ENCODE assay signal across 23 mouse cellular contexts in the genomic region with DNA sequence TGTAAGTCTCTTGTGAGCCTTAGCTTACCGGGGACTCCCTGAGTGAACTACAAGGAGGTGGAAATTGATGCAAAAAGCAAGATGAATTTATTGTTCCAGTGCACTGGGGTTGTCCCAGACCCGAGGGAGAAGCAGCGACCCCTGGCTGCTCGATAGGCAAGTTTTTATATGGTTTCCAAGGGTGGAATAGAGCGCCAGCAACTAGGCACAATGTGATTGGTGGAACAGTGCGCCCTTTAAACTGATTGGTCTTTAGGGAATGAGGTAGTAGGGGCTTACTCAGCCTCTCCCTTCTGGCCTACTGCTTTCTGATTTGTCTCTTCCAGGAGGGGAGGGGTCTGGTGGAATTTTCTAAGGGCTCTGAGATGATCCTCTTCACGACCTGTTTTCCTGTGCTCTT. TPM values are rescaled to one million over a fixed set of nuclear protein-coding genes. Genes with fewer than 3 reads are reported as not detected.
DNase-seq lines count a peak whose midpoint lies in the region; ATAC-seq and TF ChIP-seq lines count a peak whose summit lies in the region.
"Had no signal": no experiment of that assay in that cellular context is flagged by ENCODE, and none has a peak within 500 bp of the region (broad histone marks: within the 10 kb centered on the region; RNA-seq: fewer than 3 reads in every experiment).

No protein-coding gene starts in this region.

- H3K79me2 ChIP-seq in CH12.LX (replicated peaks; ENCODE audit: control insufficient read depth, extremely low read depth, insufficient read depth, poor library complexity, severe bottlenecking) = no peaks in the 10 kb centered on the region

- no peak for TF ChIP-seq EP300 in liver, embryonic 14.5 days (IDR thresholded peaks at IDR 0.05; ENCODE audit: low read depth)
- no peak for TF ChIP-seq EP300 in CH12.LX (IDR thresholded peaks at IDR 0.05; ENCODE audit: low read length)

- WGBS in liver, embryonic 14.5 days (ENCODE audit: insufficient replicate concordance) = 60% methylated on average over 7 of the region's 7 CpGs

- H3K4me1 ChIP-seq in liver, embryonic 14.5 days (replicated peaks; ENCODE audit: control insufficient read depth in 2 of 2, insufficient read depth in 2 of 2, low read length in 1 of 2) = no peaks in the 10 kb centered on the region; a peak in 1 of 4 replicates
- peaks cover 4 to 38% of the 10 kb centered on the region in 2 experiments; a peak in 3 of 4 replicates for H3K4me1 ChIP-seq in CH12.LX (ENCODE audit: control insufficient read depth in 1 of 2, insufficient read depth in 2 of 2)

- dilution Hi-C loops in CH12.LX (cut with MboI; ENCODE audit: extremely low pct_ligation_motif_present, extremely low pct_unique_long_range_greater_than_20kb, low sequenced_read_pairs) = no loop called here

- no peak for ATAC-seq in liver, embryonic 14.5 days (ENCODE audit: insufficient read depth)
- ATAC-seq: forebrain, embryonic 15.5 days; Patski had no signal

- no peak overlapping the region for H3K9ac ChIP-seq in liver, embryonic 14.5 days (replicated peaks)
- no peak overlapping the region for H3K9ac ChIP-seq in CH12.LX (ENCODE audit: insufficient read depth, low read depth)
- H3K9ac ChIP-seq: embryonic facial prominence, embryonic 12.5 days; forebrain, embryonic 15.5 days; heart, embryonic 15.5 days; hindbrain, embryonic 14.5 days had no signal

- no peak for TF ChIP-seq POLR2A in CH12.LX (IDR thresholded peaks at IDR 0.05; ENCODE audit: low read depth, low read length)

- DNase-seq in liver, embryonic 14.5 days (ENCODE audit: low read depth in 3 of 3, low spot score in 3 of 3) = no peak
- DNase-seq in liver (no peak), CH12.LX (ENCODE audit: extremely low read depth) (no peak), ES-CJ7 (ENCODE audit: low read depth, low spot score) (peak; percentile 88), WW6 (ENCODE audit: low read depth, low spot score) (peak; percentile 70)
- no peak for DNase-seq in cerebellum, postnatal 25 days
- no peak for DNase-seq in right cerebral cortex, postnatal 25 days
- DNase-seq: adrenal gland, postnatal 10 days; cerebellum, adult 11 months; cerebellum, adult 8-10 months; cerebellum, postnatal 14 days; gastrocnemius, postnatal 10 days; heart, adult 2 months; heart, postnatal 14 days; kidney, adult 18-20 months had no signal

- no peak overlapping the region for H3K27ac ChIP-seq in liver, embryonic 14.5 days
- no peak overlapping the region for H3K27ac ChIP-seq in CH12.LX (ENCODE audit: insufficient read depth, low read depth)
- H3K27ac ChIP-seq: embryonic facial prominence, embryonic 12.5 days; forebrain, embryonic 15.5 days; heart, adult 2 months; heart, embryonic 15.5 days; hindbrain, embryonic 10.5 days; hindbrain, embryonic 14.5 days had no signal

- no peaks in the 10 kb centered on the region; the same call in 1 of the 2 replicates for H3K27me3 ChIP-seq in liver, embryonic 14.5 days (ENCODE audit: control insufficient read depth, insufficient read depth, low read length)
- H3K27me3 ChIP-seq in CH12.LX (replicated peaks) = peaks cover 2% of the 10 kb centered on the region
- H3K27me3 ChIP-seq: Patski had no signal

- no peak overlapping the region for H3K4me2 ChIP-seq in liver, embryonic 14.5 days (ENCODE audit: low read depth)
- no peak overlapping the region for H3K4me2 ChIP-seq in CH12.LX (ENCODE audit: insufficient read depth, low read depth, poor library complexity, severe bottlenecking)
- H3K4me2 ChIP-seq: embryonic facial prominence, embryonic 12.5 days; forebrain, embryonic 15.5 days; heart, embryonic 11.5 days; heart, embryonic 15.5 days; hindbrain, embryonic 14.5 days had no signal

- no peak for TF ChIP-seq RAD21 in CH12.LX (IDR thresholded peaks at IDR 0.05; ENCODE audit: low read depth, low read length)

- in situ Hi-C loops in CH12.LX (cut with MboI; ENCODE audit: low pct_ligation_motif_present, low pct_unique_long_range_greater_than_20kb, low sequenced_read_pairs) = no loop called here

- 0 out of 2 replicates have a peak, but pooled peaks have one; percentile 23 for TF ChIP-seq CTCF in liver, embryonic 14.5 days (IDR thresholded peaks at IDR 0.05; ENCODE audit: low read depth)
- TF ChIP-seq CTCF in CH12.LX (conservative IDR thresholded peaks at IDR 0.05 in 1 of 2, IDR thresholded peaks at IDR 0.05 in 1 of 2; ENCODE audit: low read depth in 2 of 2, low read length in 2 of 2) = no peak; a peak in 1 of 4 replicates

- H3K9me3 ChIP-seq in liver, embryonic 14.5 days (ENCODE audit: control insufficient read depth, low read length) = no peaks in the 10 kb centered on the region
- H3K9me3 ChIP-seq in CH12.LX (replicated peaks; ENCODE audit: low read length) = no peaks in the 10 kb centered on the region
- H3K9me3 ChIP-seq: embryonic facial prominence, embryonic 12.5 days; forebrain, embryonic 15.5 days; heart, embryonic 15.5 days; hindbrain, embryonic 10.5 days had no signal

- no peak overlapping the region for H3K4me3 ChIP-seq in liver, embryonic 14.5 days (ENCODE audit: insufficient read depth in 1 of 2, low read depth in 2 of 2, low read length in 2 of 2)
- H3K4me3 ChIP-seq in CH12.LX (replicated peaks in 1 of 3; ENCODE audit: low read depth in 2 of 3, low read length in 2 of 3, poor library complexity in 1 of 3) = no peak overlapping the region
- H3K4me3 ChIP-seq: embryonic facial prominence, embryonic 12.5 days; forebrain, embryonic 15.5 days; heart, adult 2 months; heart, embryonic 15.5 days; hindbrain, embryonic 10.5 days had no signal

- H3K36me3 ChIP-seq in liver, embryonic 14.5 days (replicated peaks; ENCODE audit: control insufficient read depth, insufficient read depth, low read depth) = no peaks in the 10 kb centered on the region
- H3K36me3 ChIP-seq in CH12.LX (replicated peaks in 1 of 2; ENCODE audit: control insufficient read depth in 1 of 2, insufficient read depth in 1 of 2, low read length in 1 of 2) = no peaks in the 10 kb centered on the region
- H3K36me3 ChIP-seq: embryonic facial prominence, embryonic 12.5 days; forebrain, embryonic 15.5 days; G1E; heart, embryonic 15.5 days; hindbrain, embryonic 10.5 days had no signal

TF ChIP-seq in CH12.LX, 34 proteins besides CTCF, POLR2A, EP300 and RAD21:
- TF ChIP-seq USF1 (IDR thresholded peaks at IDR 0.05; ENCODE audit: low read depth, low read length) (no peak), SMC3 (IDR thresholded peaks at IDR 0.05; ENCODE audit: low read depth, low read length) (0 out of 2 replicates have a peak, but pooled peaks have one; percentile 3)
TF ChIP-seq in CH12.LX: peak in this region for 1.

RNA-seq across cellular contexts. Expression of a gene that starts 46.5 kb away (rescaled TPM):
- 5.1 and 10.7 TPM in 2 replicates for polyA plus RNA-seq in liver, embryonic 14.5 days (2012; rRNA removed)
- 3.2 and 3.5 TPM in 2 replicates for polyA plus RNA-seq in liver, embryonic 14.5 days (2014; fragmentation: Nextera tagmentation; extraction: Ambion mirVana)
- total RNA-seq in CH12.LX (2012; rRNA removed) (9.1 and 9.2 TPM in 2 replicates), CH12.LX (2014; rRNA removed) (21.8 and 23.6 TPM in 2 replicates)
- polyA plus RNA-seq in CH12.LX (2012; ENCODE audit: insufficient read length, low read depth) = 27.1 and 27.4 TPM in 2 replicates

Comparison
In these comparisons a context has a peak if more than half of its experiments do, and no peak if none do; other contexts are left out.
1. DNase-seq: peak in ES-CJ7 (single experiment) and WW6 (single experiment); none in liver, embryonic 14.5 days (0 of 3), liver (single experiment), CH12.LX (single experiment), cerebellum, postnatal 25 days (0 of 2) and right cerebral cortex, postnatal 25 days (single experiment).